Mouse (Mus musculus): ENCODE data around the gene Stoml2. TPM values are rescaled to one million over a fixed set of nuclear protein-coding genes. Genes with fewer than 3 reads are reported as not detected.

Stoml2 gene
- polyA plus RNA-seq, 1 experiment: 107 TPM

GRCm38 (mm10) chr4:43029749-43030148, 1.8 kb downstream of the Stoml2 start:
- H3K27ac ChIP-seq (ENCODE audit: insufficient read depth, low read length): no peak overlapping the region
- H3K4me1 ChIP-seq (ENCODE audit: control insufficient read depth, insufficient read depth, low read length): peaks cover 3% of the 10 kb centered on the region; the same call in 1 of the 2 replicates
- H3K4me3 ChIP-seq (ENCODE audit: insufficient read depth, low read length): peak overlapping the region; percentile 84; the same call in 1 of the 2 replicates
- TF ChIP-seq POLR2A (IDR thresholded peaks at IDR 0.05; ENCODE audit: low read depth, low read length) (no peak), CTCF (IDR thresholded peaks at IDR 0.05; ENCODE audit: borderline replicate concordance, insufficient read depth, low read length) (no peak)

- Histone ChIP-seq H3K27ac (ENCODE audit: insufficient read depth, low read length) (no peak overlapping the region), H3K4me3 (ENCODE audit: insufficient read depth, low read length) (no peak overlapping the region), H3K4me1 (ENCODE audit: control insufficient read depth, insufficient read depth, low read length) (peaks cover 3% of the 10 kb centered on the region; the same call in 1 of the 2 replicates)
- TF ChIP-seq POLR2A (IDR thresholded peaks at IDR 0.05; ENCODE audit: low read depth, low read length): no peak
- no peak for TF ChIP-seq CTCF (IDR thresholded peaks at IDR 0.05; ENCODE audit: borderline replicate concordance, insufficient read depth, low read length)
Observed at GRCm38 (mm10) chr4:43029121-43029520, 2.4 kb downstream of the Stoml2 start.

GRCm38 (mm10) chr4:43025084-43025960, 6.2 kb downstream of the Stoml2 start, which contains the start of gene Pigo:
Gene Pigo (minus strand): TSS chr4:43025819.
- Histone ChIP-seq H3K4me1 (ENCODE audit: control insufficient read depth, insufficient read depth, low read length) (peaks cover 2% of the 10 kb centered on the region; the same call in 1 of the 2 replicates), H3K4me3 (ENCODE audit: insufficient read depth, low read length) (peak within 1 kb of the TSS; percentile 53), H3K27ac (ENCODE audit: insufficient read depth, low read length) (peak within 1 kb of the TSS; percentile 24)
- peak; percentile 56 for TF ChIP-seq POLR2A (IDR thresholded peaks at IDR 0.05; ENCODE audit: low read depth, low read length)
- peak; percentile 51 for TF ChIP-seq CTCF (IDR thresholded peaks at IDR 0.05; ENCODE audit: borderline replicate concordance, insufficient read depth, low read length)

GRCm38 (mm10) chr4:43024673-43025072, 6.8 kb downstream of the Stoml2 start:
- Histone ChIP-seq H3K4me1 (ENCODE audit: control insufficient read depth, insufficient read depth, low read length) (no peaks in the 10 kb centered on the region), H3K4me3 (ENCODE audit: insufficient read depth, low read length) (peak overlapping the region; percentile 53), H3K27ac (ENCODE audit: insufficient read depth, low read length) (no peak overlapping the region)
- no peak for TF ChIP-seq CTCF (IDR thresholded peaks at IDR 0.05; ENCODE audit: borderline replicate concordance, insufficient read depth, low read length)
- TF ChIP-seq POLR2A (IDR thresholded peaks at IDR 0.05; ENCODE audit: low read depth, low read length): no peak

GRCm38 (mm10) chr4:43021341-43021740, 10.2 kb downstream of the Stoml2 start:
- H3K4me3 ChIP-seq (ENCODE audit: insufficient read depth, low read length): no peak overlapping the region
- no peaks in the 10 kb centered on the region for H3K4me1 ChIP-seq (ENCODE audit: control insufficient read depth, insufficient read depth, low read length)
- no peak overlapping the region for H3K27ac ChIP-seq (ENCODE audit: insufficient read depth, low read length)
- TF ChIP-seq POLR2A (IDR thresholded peaks at IDR 0.05; ENCODE audit: low read depth, low read length): no peak
- no peak for TF ChIP-seq CTCF (IDR thresholded peaks at IDR 0.05; ENCODE audit: borderline replicate concordance, insufficient read depth, low read length)

- Histone ChIP-seq H3K27ac (ENCODE audit: insufficient read depth, low read length) (no peak overlapping the region), H3K4me3 (ENCODE audit: insufficient read depth, low read length) (no peak overlapping the region), H3K4me1 (ENCODE audit: control insufficient read depth, insufficient read depth, low read length) (no peaks in the 10 kb centered on the region)
- TF ChIP-seq CTCF (IDR thresholded peaks at IDR 0.05; ENCODE audit: borderline replicate concordance, insufficient read depth, low read length): 0 out of 2 replicates have a peak, but pooled peaks have one; percentile 5
- TF ChIP-seq POLR2A (IDR thresholded peaks at IDR 0.05; ENCODE audit: low read depth, low read length): no peak
Observed at GRCm38 (mm10) chr4:43020876-43021275, 10.6 kb downstream of the Stoml2 start.

GRCm38 (mm10) chr4:43019641-43020465, 11.7 kb downstream of the Stoml2 start:
- H3K4me3 ChIP-seq (ENCODE audit: insufficient read depth, low read length): no peak overlapping the region
- no peak overlapping the region for H3K27ac ChIP-seq (ENCODE audit: insufficient read depth, low read length)
- no peak for TF ChIP-seq POLR2A (IDR thresholded peaks at IDR 0.05; ENCODE audit: low read depth, low read length)
- no peak for TF ChIP-seq CTCF (IDR thresholded peaks at IDR 0.05; ENCODE audit: borderline replicate concordance, insufficient read depth, low read length)
- no peaks in the 10 kb centered on the region for H3K4me1 ChIP-seq (ENCODE audit: control insufficient read depth, insufficient read depth, low read length)

GRCm38 (mm10) chr4:43019176-43019575, 12.3 kb downstream of the Stoml2 start:
- Histone ChIP-seq H3K4me1 (ENCODE audit: control insufficient read depth, insufficient read depth, low read length) (peaks cover 2% of the 10 kb centered on the region; the same call in 1 of the 2 replicates), H3K4me3 (ENCODE audit: insufficient read depth, low read length) (no peak overlapping the region), H3K27ac (ENCODE audit: insufficient read depth, low read length) (no peak overlapping the region)
- TF ChIP-seq CTCF (IDR thresholded peaks at IDR 0.05; ENCODE audit: borderline replicate concordance, insufficient read depth, low read length) (no peak), POLR2A (IDR thresholded peaks at IDR 0.05; ENCODE audit: low read depth, low read length) (no peak)

- H3K4me3 ChIP-seq (ENCODE audit: insufficient read depth, low read length): no peak overlapping the region
- peaks cover 2% of the 10 kb centered on the region; the same call in 1 of the 2 replicates for H3K4me1 ChIP-seq (ENCODE audit: control insufficient read depth, insufficient read depth, low read length)
- H3K27ac ChIP-seq (ENCODE audit: insufficient read depth, low read length): no peak overlapping the region
- TF ChIP-seq CTCF (IDR thresholded peaks at IDR 0.05; ENCODE audit: borderline replicate concordance, insufficient read depth, low read length): no peak
- no peak for TF ChIP-seq POLR2A (IDR thresholded peaks at IDR 0.05; ENCODE audit: low read depth, low read length)
Observed at GRCm38 (mm10) chr4:43018156-43018555, 13.4 kb downstream of the Stoml2 start.
